Mouse (Mus musculus) olfactory bulb, adult 2 months (tissue): ENCODE measurements around the gene Cd72.

Source experiments
- CTCF ChIP-seq: fragments of 200-500 bp; IDR thresholded peaks from 2 replicates; pipeline ENCODE4 v1.5.1; 2012; ENCODE audit warnings: low read depth, mild to moderate bottlenecking, low read length, moderate library complexity; ENCODE audit not compliant: insufficient read depth
- POLR2A ChIP-seq: fragments of 200-500 bp; IDR thresholded peaks from 2 replicates; pipeline ENCODE4 v1.6.1; 2012; ENCODE audit warnings: mild to moderate bottlenecking, low read depth, low read length, moderate library complexity; ENCODE audit not compliant: insufficient read depth

DNA sequence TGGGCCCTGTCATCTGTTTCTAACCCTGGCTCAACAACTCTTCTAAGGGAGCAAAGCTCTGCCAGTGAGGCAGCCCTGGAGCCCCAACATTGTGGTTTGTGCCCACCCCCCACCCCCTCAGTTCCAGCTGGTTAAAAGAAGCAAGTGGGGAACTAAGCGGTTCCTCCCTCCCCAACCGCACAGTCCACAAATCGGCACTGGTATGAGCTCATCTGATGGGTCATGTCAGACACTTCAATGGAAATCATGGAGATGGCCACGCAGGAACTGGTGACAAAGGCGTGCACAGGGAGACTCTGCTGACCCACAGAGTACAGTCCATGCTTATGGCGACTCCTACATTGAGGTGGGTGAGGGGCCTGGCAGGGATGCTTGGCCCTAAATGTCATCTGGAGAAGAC is 11.5 kb upstream of the Cd72 start:
- TF ChIP-seq CTCF (no peak), POLR2A (no peak)
